Mouse (Mus musculus): Measurements from ENCODE around the gene Ntrk3.

The Ntrk3 gene

DNA sequence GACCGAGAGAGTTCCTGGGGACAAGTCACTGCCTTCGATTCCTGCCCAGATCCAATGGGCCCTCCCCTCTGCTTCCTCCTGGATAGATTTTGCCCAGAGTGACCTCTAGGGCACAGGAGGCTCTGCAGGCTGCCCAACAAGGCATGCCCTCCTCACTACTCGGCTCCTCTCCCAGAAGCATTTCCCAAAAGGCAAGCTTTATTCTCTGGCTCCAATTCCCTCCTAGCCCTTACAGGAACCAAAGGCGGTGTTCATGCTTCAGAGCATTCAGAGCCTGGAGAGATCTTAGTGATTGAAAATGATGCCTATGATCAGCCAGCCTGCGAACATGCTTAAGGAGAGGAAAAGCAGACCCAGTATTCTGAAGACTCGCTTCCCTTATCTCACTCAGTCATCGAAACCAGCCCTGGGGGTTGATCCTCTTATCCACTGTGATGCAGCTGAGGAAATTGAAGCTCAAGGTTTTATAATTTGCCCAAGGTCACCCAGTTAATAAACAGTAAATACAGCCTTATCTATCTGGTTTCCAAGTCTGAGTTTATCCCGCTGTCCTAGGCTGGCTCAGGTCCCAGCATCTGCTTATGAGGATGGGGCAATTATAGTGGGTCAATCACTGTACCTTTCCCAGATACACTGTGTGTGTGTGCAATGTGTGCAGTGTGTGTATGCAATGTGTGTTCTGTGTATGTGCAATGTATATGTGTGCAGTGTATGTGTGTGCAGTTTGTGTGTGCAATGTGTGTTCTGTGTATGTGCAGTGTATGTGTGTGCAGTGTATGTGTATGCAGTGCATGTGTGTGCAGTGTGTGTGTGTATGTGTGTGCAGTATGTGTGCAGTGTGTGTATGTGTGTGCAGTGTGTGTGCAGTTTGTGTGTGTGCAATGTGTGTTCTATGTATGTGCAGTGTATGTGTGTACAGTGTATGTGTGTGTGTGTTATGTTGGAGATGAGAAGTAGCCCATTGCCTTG, 376.2 kb downstream of the Ntrk3 start:
- DNase-seq (ENCODE audit: low spot score) = no peak

- DNase-seq (ENCODE audit: low spot score) = no peak
These were observed 390.3 kb downstream of the Ntrk3 start for GRCm38 (mm10) chr7:78347464-78347863.

DNA sequence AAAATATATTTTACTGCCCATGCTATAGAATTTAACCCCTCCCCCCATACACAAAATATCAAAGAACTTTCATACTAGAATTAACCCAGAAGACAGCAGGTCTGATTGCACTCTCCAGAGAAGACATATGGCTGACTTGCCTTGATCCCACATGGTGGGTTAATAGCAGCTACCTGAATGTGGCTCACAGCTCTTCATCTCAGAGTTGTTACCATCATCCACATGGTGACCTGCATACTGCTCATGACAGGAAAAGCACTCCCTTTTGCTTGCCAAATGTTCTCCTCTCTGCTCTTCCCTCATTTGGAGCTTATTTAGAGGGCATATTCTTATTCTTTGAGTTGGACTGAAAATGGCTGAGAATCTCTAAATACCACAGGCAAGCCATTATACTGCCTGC, 404.4 kb downstream of the Ntrk3 start:
- no peak for DNase-seq (ENCODE audit: low spot score)

GRCm38 (mm10) chr7:78328301-78328700, 409.5 kb downstream of the Ntrk3 start:
- no peak for DNase-seq (ENCODE audit: low spot score)

GRCm38 (mm10) chr7:78326185-78326584, 411.6 kb downstream of the Ntrk3 start:
- no peak for DNase-seq (ENCODE audit: low spot score)

DNA sequence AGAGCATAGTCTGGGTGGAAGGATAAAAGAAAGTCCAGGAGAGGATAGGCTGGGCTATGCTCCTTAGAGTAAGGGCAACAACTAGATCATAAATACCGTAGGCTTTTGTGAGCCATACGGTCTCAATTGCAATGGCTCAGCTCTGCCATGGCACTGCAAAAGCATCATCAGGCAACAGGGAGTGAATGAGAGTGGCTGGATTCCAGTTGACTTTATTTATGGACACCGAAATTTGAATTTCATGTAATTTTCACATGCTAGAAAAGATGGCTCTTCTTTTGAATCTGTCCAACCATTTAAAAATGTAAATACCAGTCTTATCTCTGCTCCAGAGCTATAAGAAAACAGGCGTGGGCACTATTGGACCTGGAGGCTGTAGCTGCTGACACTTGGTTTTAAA, 419.2 kb downstream of the Ntrk3 start:
- DNase-seq (ENCODE audit: low spot score) = no peak

- DNase-seq (ENCODE audit: low spot score) = no peak
These were observed 432.0 kb downstream of the Ntrk3 start for GRCm38 (mm10) chr7:78305770-78306169.

- no peak for DNase-seq (ENCODE audit: low spot score)
These were observed 432.8 kb downstream of the Ntrk3 start for GRCm38 (mm10) chr7:78305029-78305428.

DNA sequence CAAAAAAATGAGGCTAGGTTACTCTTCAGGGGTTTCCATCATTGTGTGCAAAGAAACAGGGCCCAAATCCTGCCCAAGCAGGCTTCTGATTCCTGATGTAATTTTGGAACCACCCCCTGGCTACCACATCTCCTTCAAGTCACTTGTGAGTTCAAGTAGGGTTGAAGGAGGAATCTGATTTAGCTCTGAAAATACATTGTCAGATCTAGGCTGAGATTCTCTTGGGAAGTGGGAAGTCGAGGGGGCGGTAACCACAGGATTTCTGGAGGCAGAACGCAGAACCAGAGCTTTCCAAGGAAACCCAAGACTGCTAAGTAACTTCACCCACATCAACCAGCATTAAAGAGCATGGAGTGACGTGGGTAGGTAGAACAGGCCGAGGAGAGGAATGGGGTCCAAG, 440.5 kb downstream of the Ntrk3 start:
- no peak for DNase-seq (ENCODE audit: low spot score)

DNA sequence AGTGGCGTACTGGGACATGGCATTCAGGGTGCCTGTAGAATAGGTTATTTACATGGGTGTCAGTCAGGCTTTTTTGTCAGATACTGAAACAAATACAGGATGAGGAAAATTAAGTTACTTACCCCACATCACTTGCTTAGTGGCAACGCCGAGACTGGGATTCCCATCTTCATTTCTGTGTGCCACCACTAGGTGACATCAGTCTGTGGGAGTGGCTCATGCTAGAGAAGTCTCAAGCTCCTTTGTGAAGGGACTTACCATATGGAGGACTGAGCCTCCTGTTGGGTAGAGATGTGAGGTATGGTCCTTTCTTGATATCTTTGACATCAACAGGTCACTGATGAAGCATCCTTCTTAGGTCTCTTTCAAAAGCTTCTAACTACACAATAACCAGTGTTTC, 443.5 kb downstream of the Ntrk3 start:
- no peak for DNase-seq (ENCODE audit: low spot score)

- no peak for DNase-seq (ENCODE audit: low spot score)
These were observed 447.6 kb downstream of the Ntrk3 start for GRCm38 (mm10) chr7:78290186-78290585.

- no peak for DNase-seq (ENCODE audit: low spot score)
These were observed 451.1 kb downstream of the Ntrk3 start for GRCm38 (mm10) chr7:78286516-78287238.

DNA sequence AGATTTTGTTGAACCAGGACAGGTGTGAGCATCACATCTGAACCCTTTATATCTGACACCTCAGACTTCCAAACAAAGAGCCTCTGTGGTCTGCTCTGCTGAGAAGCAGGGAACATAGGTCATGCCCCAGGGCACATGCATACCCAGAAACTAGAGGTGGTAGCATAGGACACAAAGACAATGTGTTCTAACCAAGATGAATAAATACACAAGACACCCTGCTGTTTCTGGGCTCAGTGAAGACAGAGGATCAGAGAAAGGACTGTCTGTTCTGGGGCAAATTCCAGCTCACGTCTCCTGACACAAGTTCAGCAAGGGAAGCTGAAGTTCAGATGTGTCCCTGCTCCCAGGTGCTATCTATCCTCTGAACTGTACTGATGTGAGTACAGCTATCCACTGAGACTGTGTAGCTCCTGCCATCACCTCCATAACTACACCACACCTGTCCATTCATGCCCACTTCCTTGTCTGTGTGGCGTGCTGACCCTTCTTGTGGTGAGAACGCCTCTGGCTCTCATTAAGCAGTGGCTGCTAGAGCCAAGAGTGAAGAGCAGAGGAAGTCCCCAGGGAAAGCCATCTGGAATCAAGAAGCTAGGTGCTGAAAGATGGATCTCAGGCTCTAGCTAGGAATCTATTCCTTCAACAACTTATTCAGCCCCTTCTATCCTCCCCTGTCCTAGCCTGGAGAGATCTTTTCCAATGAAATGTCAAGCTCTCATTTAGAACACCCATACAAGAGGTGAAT, 468.1 kb downstream of the Ntrk3 start:
- DNase-seq (ENCODE audit: low spot score) = no peak

- DNase-seq (ENCODE audit: low spot score) = no peak
These were observed 470.3 kb downstream of the Ntrk3 start for GRCm38 (mm10) chr7:78267461-78268007.

DNA sequence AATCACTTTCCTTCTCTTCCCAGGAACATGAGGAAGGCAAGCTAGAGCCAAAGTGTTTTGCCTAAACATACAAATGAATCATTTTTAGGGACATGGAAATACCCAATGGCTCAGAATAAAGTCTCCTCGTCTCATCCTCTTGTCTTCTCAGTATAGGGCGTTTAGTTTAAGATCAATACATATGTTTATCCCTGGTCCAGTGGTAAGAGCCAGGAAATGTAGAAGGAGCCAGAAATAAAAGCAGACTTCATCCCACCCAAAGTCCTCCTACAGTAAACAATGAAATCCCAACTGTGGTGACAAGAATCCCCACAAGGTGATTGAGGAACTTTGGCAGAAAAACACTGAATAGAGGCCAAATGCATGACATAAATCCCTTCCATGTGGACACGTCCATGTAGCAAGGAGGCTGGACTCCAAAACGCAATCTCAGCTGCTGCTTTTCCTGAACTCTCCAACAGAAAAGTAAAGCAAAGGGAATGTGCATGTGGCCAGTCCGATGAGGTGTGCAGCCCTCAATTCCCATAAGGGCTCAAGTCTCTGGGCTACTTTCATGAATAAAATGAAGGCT, 473.3 kb downstream of the Ntrk3 start:
- no peak for DNase-seq (ENCODE audit: low spot score)

DNA sequence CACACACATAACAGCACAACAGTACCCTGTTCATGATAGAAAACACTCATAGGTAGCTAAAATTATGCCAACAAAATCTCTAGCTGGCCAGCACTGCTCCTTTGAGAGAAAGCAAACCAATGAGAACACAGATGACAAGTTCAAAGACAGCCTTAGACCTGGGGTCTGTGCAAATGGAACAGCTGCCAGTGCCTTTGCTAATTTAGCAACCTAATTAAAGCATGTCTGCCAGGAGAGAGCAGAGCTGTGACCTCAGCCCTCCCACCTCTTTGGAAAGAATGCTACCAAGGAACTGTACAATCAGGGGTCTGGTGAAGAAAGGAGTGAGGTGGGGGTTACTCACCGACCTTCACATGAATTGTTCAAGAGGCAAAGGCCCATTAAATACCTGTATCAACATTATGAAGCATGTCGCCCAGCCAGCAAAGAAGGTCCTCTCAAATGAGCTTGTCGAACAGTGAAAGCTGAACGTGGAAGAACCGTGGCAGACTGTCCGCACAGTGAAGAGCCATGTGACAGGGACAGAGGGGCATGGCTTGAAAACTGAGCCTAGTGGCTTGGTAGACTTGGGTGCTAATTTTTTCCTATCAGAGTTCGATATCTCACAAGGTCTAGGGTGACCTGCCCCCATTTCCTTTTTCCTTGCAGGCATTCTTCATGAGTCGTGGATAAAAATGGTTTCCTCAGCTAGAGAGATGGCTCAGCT, 476.2 kb downstream of the Ntrk3 start:
- no peak for DNase-seq (ENCODE audit: low spot score)

GRCm38 (mm10) chr7:78258151-78258550, 479.7 kb downstream of the Ntrk3 start:
- DNase-seq (ENCODE audit: low spot score) = no peak

GRCm38 (mm10) chr7:78253777-78254385, 483.9 kb downstream of the Ntrk3 start:
- no peak for DNase-seq (ENCODE audit: low spot score)

GRCm38 (mm10) chr7:78248119-78248642, 489.6 kb downstream of the Ntrk3 start:
- DNase-seq (ENCODE audit: low spot score) = no peak

DNA sequence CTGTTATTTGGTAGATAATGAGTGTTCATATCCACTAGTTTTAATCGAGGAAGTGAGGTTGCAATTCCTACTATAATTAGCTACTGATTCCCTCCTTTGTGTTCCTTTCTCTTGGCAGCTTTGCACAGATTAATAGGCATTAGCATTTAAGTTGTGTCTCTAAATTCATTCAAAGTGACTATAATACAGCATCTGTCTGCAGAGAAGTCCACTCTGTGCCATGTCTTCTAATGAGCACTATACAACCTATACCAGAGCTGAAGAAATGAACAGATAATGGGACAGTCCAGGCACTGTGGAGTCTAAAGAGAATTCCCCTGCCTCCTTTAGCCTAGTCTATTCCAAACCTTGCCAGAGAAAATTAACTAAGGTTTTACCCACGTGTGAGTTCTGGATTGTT, 498.8 kb downstream of the Ntrk3 start:
- no peak for DNase-seq (ENCODE audit: low spot score)

DNA sequence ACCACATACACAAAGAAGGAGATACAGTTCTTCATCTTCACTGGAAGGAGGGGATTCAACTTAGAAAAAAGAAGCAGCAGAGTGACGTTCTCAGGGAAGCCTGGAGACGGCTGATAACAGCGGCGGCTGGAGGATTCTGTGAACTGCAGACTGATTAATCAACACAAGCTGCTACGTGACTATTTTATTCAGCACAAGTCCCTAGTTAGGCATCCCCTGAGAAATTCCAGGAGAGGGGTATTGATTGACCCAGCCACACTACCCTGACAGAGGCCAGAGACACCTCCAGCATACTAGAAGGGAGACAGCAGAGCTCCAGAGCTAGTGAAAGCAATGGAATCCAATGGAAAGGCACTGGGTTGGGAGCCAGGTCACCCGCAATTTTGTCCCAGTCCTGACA, 516.1 kb downstream of the Ntrk3 start:
- DNase-seq (ENCODE audit: low spot score) = no peak

Data from urinary bladder, postnatal 10 days (tissue).